Mouse (Mus musculus) ES-Bruce4 (cell line): ENCODE results near the gene Serpine2.

Experiments used
- CTCF ChIP-seq: IDR thresholded peaks from one replicate; pipeline ENCODE4 v1.8.1; 2011; ENCODE audit warnings: low read depth, low read length
- EP300 ChIP-seq: IDR thresholded peaks from 2 replicates; pipeline ENCODE4 v1.6.1; 2011; ENCODE audit warnings: low read depth, low read length; ENCODE audit not compliant: insufficient read depth

GRCm38 (mm10) chr1:79850341-79850740 lies 10.6 kb downstream of the Serpine2 start:
- TF ChIP-seq EP300 = no peak
- no peak for TF ChIP-seq CTCF
